Mouse (Mus musculus): ENCODE measurements around the gene Patl2.
"Not testable (repeated sequence)": the region's sequence is repeated elsewhere in the genome, so short reads cannot be mapped to it uniquely, and the experiment has no call there.

Gene Patl2

GRCm38 (mm10) chr2:122222272-122222671 lies 36.3 kb upstream of the Patl2 start:
- TF ChIP-seq POU5F1 (IDR thresholded peaks at IDR 0.05; ENCODE audit: borderline replicate concordance, low read length): no peak
- no peak for TF ChIP-seq CTCF (conservative IDR thresholded peaks at IDR 0.05; ENCODE audit: low read length)
- TF ChIP-seq NANOG (IDR thresholded peaks at IDR 0.05; ENCODE audit: borderline replicate concordance, low read length): no peak
- Histone ChIP-seq H3K4me3 (replicated peaks; ENCODE audit: low read length) (no peak overlapping the region), H3K9me3 (ENCODE audit: low read length) (no peaks in the 10 kb centered on the region), H3K36me3 (ENCODE audit: insufficient read depth, low read length) (no peaks in the 10 kb centered on the region), H3K4me1 (replicated peaks; ENCODE audit: low read depth, low read length) (no peaks in the 10 kb centered on the region; the same call in 1 of the 2 replicates), H3K27me3 (ENCODE audit: insufficient read depth, low read length) (no peaks in the 10 kb centered on the region)

GRCm38 (mm10) chr2:122221798-122222197 lies 35.8 kb upstream of the Patl2 start:
- no peak for TF ChIP-seq NANOG (IDR thresholded peaks at IDR 0.05; ENCODE audit: borderline replicate concordance, low read length)
- TF ChIP-seq POU5F1 (IDR thresholded peaks at IDR 0.05; ENCODE audit: borderline replicate concordance, low read length): no peak
- H3K27me3 ChIP-seq (ENCODE audit: insufficient read depth, low read length): no peaks in the 10 kb centered on the region
- H3K36me3 ChIP-seq (ENCODE audit: insufficient read depth, low read length): no peaks in the 10 kb centered on the region
- no peak overlapping the region for H3K4me3 ChIP-seq (replicated peaks; ENCODE audit: low read length)
- H3K9me3 ChIP-seq (ENCODE audit: low read length): no peaks in the 10 kb centered on the region
- H3K4me1 ChIP-seq (replicated peaks; ENCODE audit: low read depth, low read length): no peaks in the 10 kb centered on the region; the same call in 1 of the 2 replicates

- Histone ChIP-seq H3K36me3 (ENCODE audit: insufficient read depth, low read length) (no peaks in the 10 kb centered on the region), H3K27me3 (ENCODE audit: insufficient read depth, low read length) (no peaks in the 10 kb centered on the region), H3K9me3 (ENCODE audit: low read length) (no peaks in the 10 kb centered on the region; the same call in 1 of the 2 replicates), H3K4me3 (replicated peaks; ENCODE audit: low read length) (no peak overlapping the region), H3K4me1 (replicated peaks; ENCODE audit: low read depth, low read length) (no peaks in the 10 kb centered on the region; the same call in 1 of the 2 replicates)
- TF ChIP-seq CTCF (conservative IDR thresholded peaks at IDR 0.05; ENCODE audit: low read length) (no peak), POU5F1 (IDR thresholded peaks at IDR 0.05; ENCODE audit: borderline replicate concordance, low read length) (no peak), NANOG (IDR thresholded peaks at IDR 0.05; ENCODE audit: borderline replicate concordance, low read length) (no peak)
These were observed 35.4 kb upstream of the Patl2 start for GRCm38 (mm10) chr2:122221378-122221777.

- no peak overlapping the region for H3K4me3 ChIP-seq (replicated peaks; ENCODE audit: low read length)
- no peaks in the 10 kb centered on the region; the same call in 1 of the 2 replicates for H3K9me3 ChIP-seq (ENCODE audit: low read length)
- no peaks in the 10 kb centered on the region for H3K27me3 ChIP-seq (ENCODE audit: insufficient read depth, low read length)
- TF ChIP-seq NANOG (IDR thresholded peaks at IDR 0.05; ENCODE audit: borderline replicate concordance, low read length) (no peak), CTCF (conservative IDR thresholded peaks at IDR 0.05; ENCODE audit: low read length) (no peak), POU5F1 (IDR thresholded peaks at IDR 0.05; ENCODE audit: borderline replicate concordance, low read length) (no peak)
- H3K36me3 ChIP-seq (ENCODE audit: insufficient read depth, low read length): no peaks in the 10 kb centered on the region
- no peaks in the 10 kb centered on the region; the same call in 1 of the 2 replicates for H3K4me1 ChIP-seq (replicated peaks; ENCODE audit: low read depth, low read length)
These were observed 32.2 kb upstream of the Patl2 start for GRCm38 (mm10) chr2:122218234-122218633.

- not testable (repeated sequence) for H3K36me3 ChIP-seq (ENCODE audit: insufficient read depth, low read length); H3K4me1 ChIP-seq (replicated peaks; ENCODE audit: low read depth, low read length); H3K27me3 ChIP-seq (ENCODE audit: insufficient read depth, low read length); H3K4me3 ChIP-seq (replicated peaks; ENCODE audit: low read length); H3K9me3 ChIP-seq (ENCODE audit: low read length)
These were observed 31.1 kb upstream of the Patl2 start for GRCm38 (mm10) chr2:122217075-122217474.

GRCm38 (mm10) chr2:122210534-122211228 lies 24.7 kb upstream of the Patl2 start:
- no peak for TF ChIP-seq NANOG (IDR thresholded peaks at IDR 0.05; ENCODE audit: borderline replicate concordance, low read length)
- TF ChIP-seq CTCF (conservative IDR thresholded peaks at IDR 0.05; ENCODE audit: low read length): no peak
- TF ChIP-seq POU5F1 (IDR thresholded peaks at IDR 0.05; ENCODE audit: borderline replicate concordance, low read length): no peak
- Histone ChIP-seq H3K36me3 (ENCODE audit: insufficient read depth, low read length) (no peaks in the 10 kb centered on the region), H3K4me1 (replicated peaks; ENCODE audit: low read depth, low read length) (peaks cover 11% of the 10 kb centered on the region; the same call in 1 of the 2 replicates), H3K27me3 (ENCODE audit: insufficient read depth, low read length) (no peaks in the 10 kb centered on the region), H3K9me3 (ENCODE audit: low read length) (no peaks in the 10 kb centered on the region), H3K4me3 (replicated peaks; ENCODE audit: low read length) (no peak overlapping the region)

GRCm38 (mm10) chr2:122206440-122207107 lies 20.6 kb upstream of the Patl2 start:
- H3K27me3 ChIP-seq (ENCODE audit: insufficient read depth, low read length): no peaks in the 10 kb centered on the region
- no peak for TF ChIP-seq NANOG (IDR thresholded peaks at IDR 0.05; ENCODE audit: borderline replicate concordance, low read length)
- no peak for TF ChIP-seq POU5F1 (IDR thresholded peaks at IDR 0.05; ENCODE audit: borderline replicate concordance, low read length)
- no peak for TF ChIP-seq CTCF (conservative IDR thresholded peaks at IDR 0.05; ENCODE audit: low read length)

GRCm38 (mm10) chr2:122201501-122201900 lies 15.5 kb upstream of the Patl2 start:
- H3K4me1 ChIP-seq (replicated peaks; ENCODE audit: low read depth, low read length): 0 out of 2 replicates have a peak, but pooled peaks cover 3% of the 10 kb centered on the region
- H3K27me3 ChIP-seq (ENCODE audit: insufficient read depth, low read length): no peaks in the 10 kb centered on the region

More at GRCm38 (mm10) chr2:122206440-122207107, 20.6 kb upstream of the Patl2 start:
- Histone ChIP-seq H3K9me3 (ENCODE audit: low read length) (no peaks in the 10 kb centered on the region), H3K4me3 (replicated peaks; ENCODE audit: low read length) (no peak overlapping the region), H3K4me1 (replicated peaks; ENCODE audit: low read depth, low read length) (peaks cover 11% of the 10 kb centered on the region; the same call in 1 of the 2 replicates), H3K36me3 (ENCODE audit: insufficient read depth, low read length) (no peaks in the 10 kb centered on the region)

More at GRCm38 (mm10) chr2:122201501-122201900, 15.5 kb upstream of the Patl2 start:
- Histone ChIP-seq H3K36me3 (ENCODE audit: insufficient read depth, low read length) (no peaks in the 10 kb centered on the region), H3K9me3 (ENCODE audit: low read length) (no peaks in the 10 kb centered on the region), H3K4me3 (replicated peaks; ENCODE audit: low read length) (no peak overlapping the region)
- no peak for TF ChIP-seq POU5F1 (IDR thresholded peaks at IDR 0.05; ENCODE audit: borderline replicate concordance, low read length)
- no peak for TF ChIP-seq CTCF (conservative IDR thresholded peaks at IDR 0.05; ENCODE audit: low read length)
- no peak for TF ChIP-seq NANOG (IDR thresholded peaks at IDR 0.05; ENCODE audit: borderline replicate concordance, low read length)
